Mouse (Mus musculus) adrenal gland, postnatal 14 days (tissue): Measurements from ENCODE around the gene Arl6ip4. TPM values are rescaled to one million over a fixed set of nuclear protein-coding genes. Genes with fewer than 3 reads are reported as not detected.

Source experiments
- DNase-seq: peaks from one replicate; pipeline ENCODE4 v3.0.0; 2021; ENCODE audit warnings: mixed read lengths
- total RNA-seq: library from RNA; stranded (reverse); gene quantifications from 2 replicates; pipeline ENCODE4 v1.2.3, GENCODE M21; 2021

Arl6ip4 gene
- total RNA-seq, 1 experiment from 2014 or later: 48.5 TPM

- peak; percentile 7 for DNase-seq
Observed at GRCm38 (mm10) chr5:124093852-124094604, 21.9 kb upstream of the Arl6ip4 start.

DNA sequence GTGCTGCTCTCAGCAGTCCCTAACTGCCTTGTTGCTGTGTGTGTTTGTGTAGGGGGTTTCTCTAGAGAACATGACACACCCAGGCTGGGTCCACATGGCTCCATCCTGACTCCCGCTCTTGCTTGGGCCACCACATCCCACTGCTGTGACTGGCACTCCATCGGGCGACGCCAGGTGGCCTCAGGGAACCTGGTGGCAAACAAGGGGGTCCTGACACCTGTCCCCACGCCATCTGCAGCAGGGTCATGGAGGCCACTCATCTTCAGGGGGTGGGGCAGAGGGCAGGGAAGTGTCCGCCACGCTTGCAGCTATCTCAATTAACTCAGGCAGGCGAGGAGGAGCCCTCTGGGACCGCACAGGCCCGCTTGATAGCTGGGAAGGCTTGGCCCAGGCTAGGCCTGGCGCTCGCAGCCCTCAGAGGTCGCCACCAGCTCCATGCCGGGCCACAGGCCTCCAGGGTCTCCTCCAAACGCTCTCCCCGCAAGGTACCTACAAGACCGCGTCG is 20.8 kb upstream of the Arl6ip4 start:
- DNase-seq: no peak

- DNase-seq: peak; percentile 100
Observed at GRCm38 (mm10) chr5:124095596-124096232, 20.2 kb upstream of the Arl6ip4 start, which contains the start of gene Abcb9. Abcb9 (minus strand) TSS chr5:124095798.

- no peak for DNase-seq
Observed at GRCm38 (mm10) chr5:124098923-124099322, 17.0 kb upstream of the Arl6ip4 start.

DNA sequence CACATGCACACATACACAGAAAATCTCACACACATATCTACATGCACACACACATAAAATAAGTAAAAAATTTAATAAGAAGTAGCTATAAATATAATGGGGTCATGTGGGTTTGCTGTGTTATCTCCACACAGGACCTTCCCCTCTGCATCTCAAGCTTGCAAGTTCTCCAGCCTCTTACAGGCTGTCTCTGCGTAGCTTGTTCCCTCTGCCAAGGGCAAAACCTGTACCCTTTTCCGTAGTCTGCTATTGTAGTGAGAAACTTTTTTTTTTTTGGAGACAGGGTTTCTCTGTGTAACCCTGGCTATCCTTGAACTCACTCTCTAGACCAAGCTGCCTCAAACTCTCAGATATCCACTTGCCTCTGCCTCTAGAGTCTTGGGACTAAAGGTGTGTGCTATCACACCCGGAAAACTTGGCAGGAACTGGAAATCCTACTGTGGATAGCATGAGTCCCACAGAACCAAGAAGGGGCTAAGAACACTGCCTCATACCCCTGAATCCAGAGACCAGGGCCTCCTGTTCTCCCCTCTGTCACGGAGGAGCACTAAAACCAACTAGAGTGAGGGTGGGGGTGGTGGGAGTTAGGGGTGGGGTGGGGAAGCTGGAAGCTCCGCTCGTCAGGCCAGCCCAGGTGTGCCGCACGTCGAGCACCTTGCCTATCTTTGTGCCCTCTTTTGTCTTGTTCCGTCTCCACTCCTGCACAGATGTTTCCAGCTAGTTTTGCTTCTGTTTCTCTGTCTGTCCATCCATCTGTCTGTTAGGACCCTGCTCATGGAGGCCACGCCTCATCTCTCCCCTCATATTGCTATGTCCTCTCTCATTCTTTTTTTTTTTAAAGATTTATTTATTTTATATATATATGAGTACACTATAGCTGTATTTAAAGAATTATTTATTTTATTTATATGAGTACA is 15.5 kb upstream of the Arl6ip4 start:
- DNase-seq: no peak

DNA sequence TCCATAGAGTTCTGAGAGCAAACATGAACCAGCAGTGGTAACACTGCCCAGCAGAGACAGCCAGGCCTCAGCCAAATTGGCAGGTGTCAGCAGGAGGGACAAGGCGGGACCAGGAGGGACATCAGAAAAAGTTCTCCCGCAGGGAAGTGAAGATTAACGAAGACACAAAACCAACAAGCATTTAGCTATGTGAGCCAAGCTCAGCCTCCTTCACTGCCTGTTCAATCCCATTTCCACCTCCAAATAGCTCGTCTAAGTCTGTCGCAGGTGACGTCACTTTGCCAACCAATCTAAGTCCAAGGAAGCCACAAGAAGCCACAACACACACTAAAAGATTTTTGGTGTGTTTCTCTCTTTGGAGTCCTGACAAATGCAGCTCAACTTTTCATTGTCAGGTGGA is 13.6 kb upstream of the Arl6ip4 start:
- DNase-seq: no peak

DNA sequence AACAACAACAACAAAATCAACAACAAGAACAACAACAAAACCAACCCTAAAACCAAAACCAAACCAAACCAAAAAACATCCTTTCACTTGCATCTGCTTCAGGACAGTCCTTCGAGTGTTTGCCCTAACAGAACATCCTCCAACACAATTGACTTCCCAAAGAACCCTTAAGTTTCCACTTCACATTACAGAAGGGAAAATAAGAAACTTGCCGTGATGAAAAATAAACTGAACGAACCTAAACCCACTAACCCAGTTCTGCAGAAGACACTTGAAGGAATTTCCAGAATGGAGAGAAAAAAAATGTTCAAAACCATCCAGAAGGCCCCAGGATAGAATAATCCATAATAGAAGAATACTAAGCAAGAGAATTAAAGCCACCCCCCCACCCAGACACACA is 12.9 kb upstream of the Arl6ip4 start:
- no peak for DNase-seq

DNA sequence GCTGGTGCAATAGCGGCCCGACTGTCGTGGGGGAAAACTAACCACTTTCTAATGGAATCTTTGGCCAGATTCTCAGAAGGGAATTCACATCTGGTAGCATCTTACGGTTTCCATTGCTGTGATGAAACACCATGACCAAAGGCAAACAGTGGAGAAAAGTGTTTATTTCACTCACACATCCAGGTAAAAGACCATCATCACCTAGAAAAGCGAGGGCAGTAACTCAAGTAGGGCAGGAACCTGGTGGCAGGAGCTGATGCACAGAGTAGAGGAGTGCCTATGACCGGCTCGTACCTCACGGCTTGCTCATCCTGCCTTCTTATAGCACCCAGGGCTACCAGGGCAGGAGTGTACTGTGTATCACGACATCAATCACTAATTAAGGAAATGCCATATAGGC is 12.3 kb upstream of the Arl6ip4 start:
- no peak for DNase-seq

DNA sequence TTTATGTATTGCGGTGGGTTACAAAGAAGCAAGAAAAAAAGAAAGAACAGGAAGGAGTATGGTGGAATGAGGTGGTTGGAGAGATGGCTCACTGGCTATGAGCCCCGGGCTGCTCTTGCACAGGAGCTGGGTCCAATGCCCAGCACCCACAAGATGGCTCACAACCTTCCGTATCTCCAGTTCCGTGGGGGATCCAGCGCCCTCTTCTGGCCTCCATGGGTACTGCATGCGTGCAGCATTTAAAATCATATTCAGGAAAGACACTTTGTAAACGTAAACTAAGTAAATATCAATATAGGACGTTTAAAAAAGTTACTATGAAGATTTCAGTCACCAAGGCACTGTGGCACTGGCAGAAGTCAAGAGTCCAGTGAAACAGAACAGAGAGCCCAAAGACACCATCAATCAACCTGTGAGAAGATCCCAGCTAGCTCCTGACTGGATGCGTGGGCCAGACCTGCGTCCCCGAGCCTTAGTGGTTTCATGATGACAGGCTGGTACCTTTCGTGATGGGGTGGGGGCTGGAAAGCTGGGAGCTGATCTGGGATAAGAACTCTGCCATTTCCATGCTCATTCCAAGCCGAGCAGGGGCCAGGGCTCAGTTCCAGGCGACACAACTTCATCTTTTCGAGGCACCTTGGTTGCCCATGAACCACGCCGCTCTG is 4.7 kb upstream of the Arl6ip4 start:
- peak; percentile 70 for DNase-seq

GRCm38 (mm10) chr5:124111742-124112497 is 4.0 kb upstream of the Arl6ip4 start, which contains the start of gene Ogfod2:
Ogfod2 (plus strand) TSS chr5:124112297.
- peak; percentile 97 for DNase-seq

- DNase-seq: peak; percentile 74
Observed at GRCm38 (mm10) chr5:124112531-124112930, 3.4 kb upstream of the Arl6ip4 start.

GRCm38 (mm10) chr5:124113030-124113429 is 2.9 kb upstream of the Arl6ip4 start:
- DNase-seq: peak; percentile 88

DNA sequence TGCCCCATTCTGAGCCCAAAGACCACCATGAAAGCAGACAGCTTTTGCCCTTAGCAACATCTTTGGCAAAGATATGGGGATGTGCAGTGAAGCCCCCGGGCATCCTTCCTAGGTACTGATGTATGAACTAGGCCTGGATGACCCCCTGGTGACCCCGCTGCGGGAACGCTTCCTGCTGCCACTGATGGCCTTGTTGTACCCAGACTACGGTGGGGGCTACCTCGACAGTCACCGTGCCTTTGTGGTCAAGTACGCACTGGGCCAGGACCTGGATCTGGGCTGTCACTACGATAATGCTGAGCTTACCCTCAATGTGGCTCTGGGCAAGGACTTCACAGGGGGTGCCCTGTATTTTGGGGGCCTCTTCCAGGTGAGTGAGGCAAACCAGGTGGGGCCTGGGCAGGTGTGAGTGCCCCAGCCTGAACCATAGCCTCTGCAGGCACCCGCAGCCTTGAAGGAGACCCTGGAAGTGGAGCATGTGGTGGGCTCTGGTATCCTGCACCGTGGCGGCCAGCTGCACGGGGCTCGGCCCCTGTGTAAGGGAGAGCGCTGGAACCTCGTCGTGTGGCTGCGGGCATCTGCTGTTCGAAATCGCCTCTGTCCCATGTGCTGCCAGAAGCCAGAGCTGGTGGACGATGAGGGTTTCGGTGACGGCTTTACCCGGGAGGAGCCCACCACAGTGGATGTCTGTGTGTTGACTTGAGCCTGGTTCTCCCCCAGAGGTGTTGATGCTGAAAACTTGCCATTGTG is 1.4 kb upstream of the Arl6ip4 start:
- no peak for DNase-seq

GRCm38 (mm10) chr5:124115531-124115930 is 358 bp upstream of the Arl6ip4 start:
- no peak for DNase-seq

GRCm38 (mm10) chr5:124119204-124119603 is 3.3 kb downstream of the Arl6ip4 start:
- no peak for DNase-seq

DNA sequence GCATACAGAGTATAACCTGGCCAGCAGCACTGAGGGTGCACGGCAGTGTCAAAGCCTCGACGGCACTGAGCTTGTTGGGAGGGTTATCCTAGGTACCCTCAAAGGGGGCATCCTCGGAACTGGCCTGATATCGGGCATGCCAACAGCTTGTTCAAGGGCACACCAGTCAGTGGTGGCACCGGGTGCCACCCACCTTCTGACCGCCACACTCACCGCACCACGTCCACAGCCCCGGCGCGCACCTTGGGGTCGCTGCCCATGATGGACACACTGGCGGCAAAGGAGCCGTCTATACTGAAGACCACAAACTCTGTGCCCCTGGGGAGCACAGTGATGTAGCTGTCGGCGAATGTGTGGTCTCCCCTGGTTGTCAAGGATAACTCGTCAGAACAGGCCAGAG is 6.5 kb downstream of the Arl6ip4 start:
- no peak for DNase-seq

GRCm38 (mm10) chr5:124125093-124125492 is 9.2 kb downstream of the Arl6ip4 start:
- DNase-seq: no peak

GRCm38 (mm10) chr5:124134261-124134660 is 18.4 kb downstream of the Arl6ip4 start:
- no peak for DNase-seq

- DNase-seq: no peak
Observed at GRCm38 (mm10) chr5:124138066-124138465, 22.2 kb downstream of the Arl6ip4 start.

DNA sequence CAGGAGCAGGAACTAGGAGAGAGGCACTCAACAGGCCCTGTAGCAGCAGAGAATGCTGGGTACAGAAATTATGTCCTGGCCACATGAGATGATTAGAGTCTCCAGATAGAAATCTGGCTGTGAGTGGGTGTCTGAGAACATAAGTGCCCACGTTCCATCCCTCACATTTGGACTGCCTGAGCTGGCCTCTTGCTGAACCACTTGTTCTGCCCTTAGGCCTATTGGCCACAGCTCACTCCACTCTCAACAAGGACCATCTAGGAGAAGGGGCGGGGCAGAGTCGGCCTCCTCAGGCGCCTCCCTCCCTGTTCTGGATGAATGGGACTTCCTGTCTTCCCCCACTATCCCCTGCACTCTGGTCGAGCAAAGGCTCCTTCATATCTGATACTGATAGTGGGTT is 33.1 kb downstream of the Arl6ip4 start:
- DNase-seq: no peak
